Mouse (Mus musculus): ENCODE measurements around the gene Stn1. TPM values are rescaled to one million over a fixed set of nuclear protein-coding genes. Genes with fewer than 3 reads are reported as not detected.

Gene Stn1
- polyA plus RNA-seq, 2 experiments: 39.1 to 53.6 TPM

GRCm38 (mm10) chr19:47456021-47456420 is 81.3 kb downstream of the Stn1 start:
- DNase-seq (ENCODE audit: low spot score) (no peak), ATAC-seq (ENCODE audit: low FRiP score, low read depth) (no peak)
- no peak for TF ChIP-seq POLR2A (IDR thresholded peaks at IDR 0.05; ENCODE audit: borderline replicate concordance, extremely low read depth, insufficient read depth, insufficient read length)
- no peaks in the 10 kb centered on the region for H3K9me3 ChIP-seq (ENCODE audit: control insufficient read depth, low read length)
- no peak overlapping the region for H3K9ac ChIP-seq (ENCODE audit: low read depth, low read length, severe bottlenecking)
- H3K27ac ChIP-seq (replicated peaks; ENCODE audit: low read depth, low read length): no peak overlapping the region
- WGBS: 59% methylated on average over 6 of the region's 6 CpGs
- no peak overlapping the region for H3K4me3 ChIP-seq (replicated peaks; ENCODE audit: low read length)
- no peaks in the 10 kb centered on the region for H3K36me3 ChIP-seq (ENCODE audit: control insufficient read depth, insufficient read depth, low read length)
- H3K4me2 ChIP-seq (replicated peaks; ENCODE audit: low read depth, low read length, severe bottlenecking): no peak overlapping the region
- no peaks in the 10 kb centered on the region for H3K27me3 ChIP-seq (ENCODE audit: control insufficient read depth, insufficient read depth, low read length)
- H3K4me1 ChIP-seq (ENCODE audit: control insufficient read depth, insufficient read depth, low read length): peaks cover 37% of the 10 kb centered on the region

- ATAC-seq (ENCODE audit: low FRiP score, low read depth) (no peak), DNase-seq (ENCODE audit: low spot score) (no peak)
- Histone ChIP-seq H3K9ac (ENCODE audit: low read depth, low read length, severe bottlenecking) (no peak overlapping the region), H3K4me3 (replicated peaks; ENCODE audit: low read length) (no peak overlapping the region), H3K36me3 (ENCODE audit: control insufficient read depth, insufficient read depth, low read length) (no peaks in the 10 kb centered on the region), H3K27me3 (ENCODE audit: control insufficient read depth, insufficient read depth, low read length) (no peaks in the 10 kb centered on the region), H3K27ac (replicated peaks; ENCODE audit: low read depth, low read length) (no peak overlapping the region), H3K9me3 (ENCODE audit: control insufficient read depth, low read length) (no peaks in the 10 kb centered on the region), H3K4me1 (ENCODE audit: control insufficient read depth, insufficient read depth, low read length) (peaks cover 45% of the 10 kb centered on the region), H3K4me2 (replicated peaks; ENCODE audit: low read depth, low read length, severe bottlenecking) (no peak overlapping the region)
- 78% methylated on average over 15 of the region's 15 CpGs for WGBS
- TF ChIP-seq POLR2A (IDR thresholded peaks at IDR 0.05; ENCODE audit: borderline replicate concordance, extremely low read depth, insufficient read depth, insufficient read length): no peak
Observed at GRCm38 (mm10) chr19:47455001-47455755, 82.1 kb downstream of the Stn1 start.

- Histone ChIP-seq H3K36me3 (ENCODE audit: control insufficient read depth, insufficient read depth, low read length) (no peaks in the 10 kb centered on the region), H3K4me3 (replicated peaks; ENCODE audit: low read length) (no peak overlapping the region), H3K27ac (replicated peaks; ENCODE audit: low read depth, low read length) (0 out of 2 replicates have a peak overlapping the region, but pooled peaks have one; percentile 13), H3K9ac (ENCODE audit: low read depth, low read length, severe bottlenecking) (no peak overlapping the region), H3K4me2 (replicated peaks; ENCODE audit: low read depth, low read length, severe bottlenecking) (no peak overlapping the region), H3K27me3 (ENCODE audit: control insufficient read depth, insufficient read depth, low read length) (no peaks in the 10 kb centered on the region), H3K4me1 (ENCODE audit: control insufficient read depth, insufficient read depth, low read length) (peaks cover 47% of the 10 kb centered on the region), H3K9me3 (ENCODE audit: control insufficient read depth, low read length) (no peaks in the 10 kb centered on the region)
- 54% methylated on average over 11 of the region's 11 CpGs for WGBS
- no peak for TF ChIP-seq POLR2A (IDR thresholded peaks at IDR 0.05; ENCODE audit: borderline replicate concordance, extremely low read depth, insufficient read depth, insufficient read length)
- no peak for ATAC-seq (ENCODE audit: low FRiP score, low read depth)
- no peak for DNase-seq (ENCODE audit: low spot score)
Observed at GRCm38 (mm10) chr19:47454167-47455000, 82.9 kb downstream of the Stn1 start.

GRCm38 (mm10) chr19:47453352-47453751 is 84.0 kb downstream of the Stn1 start:
- no peak for ATAC-seq (ENCODE audit: low FRiP score, low read depth)
- Histone ChIP-seq H3K9me3 (ENCODE audit: control insufficient read depth, low read length) (no peaks in the 10 kb centered on the region), H3K27me3 (ENCODE audit: control insufficient read depth, insufficient read depth, low read length) (no peaks in the 10 kb centered on the region), H3K4me1 (ENCODE audit: control insufficient read depth, insufficient read depth, low read length) (peaks cover 41% of the 10 kb centered on the region), H3K9ac (ENCODE audit: low read depth, low read length, severe bottlenecking) (no peak overlapping the region), H3K36me3 (ENCODE audit: control insufficient read depth, insufficient read depth, low read length) (no peaks in the 10 kb centered on the region), H3K27ac (replicated peaks; ENCODE audit: low read depth, low read length) (no peak overlapping the region), H3K4me3 (replicated peaks; ENCODE audit: low read length) (no peak overlapping the region), H3K4me2 (replicated peaks; ENCODE audit: low read depth, low read length, severe bottlenecking) (no peak overlapping the region)
- TF ChIP-seq POLR2A (IDR thresholded peaks at IDR 0.05; ENCODE audit: borderline replicate concordance, extremely low read depth, insufficient read depth, insufficient read length): no peak
- no peak for DNase-seq (ENCODE audit: low spot score)
- WGBS: 72% methylated on average over 7 of the region's 7 CpGs

GRCm38 (mm10) chr19:47452682-47453081 is 84.6 kb downstream of the Stn1 start:
- ATAC-seq (ENCODE audit: low FRiP score, low read depth) (no peak), DNase-seq (ENCODE audit: low spot score) (no peak)
- H3K4me1 ChIP-seq (ENCODE audit: control insufficient read depth, insufficient read depth, low read length): peaks cover 41% of the 10 kb centered on the region
- no peaks in the 10 kb centered on the region for H3K9me3 ChIP-seq (ENCODE audit: control insufficient read depth, low read length)
- no peak for TF ChIP-seq POLR2A (IDR thresholded peaks at IDR 0.05; ENCODE audit: borderline replicate concordance, extremely low read depth, insufficient read depth, insufficient read length)
- no peak overlapping the region for H3K4me2 ChIP-seq (replicated peaks; ENCODE audit: low read depth, low read length, severe bottlenecking)
- no peaks in the 10 kb centered on the region for H3K27me3 ChIP-seq (ENCODE audit: control insufficient read depth, insufficient read depth, low read length)
- no peak overlapping the region for H3K27ac ChIP-seq (replicated peaks; ENCODE audit: low read depth, low read length)
- no peaks in the 10 kb centered on the region for H3K36me3 ChIP-seq (ENCODE audit: control insufficient read depth, insufficient read depth, low read length)
- H3K9ac ChIP-seq (ENCODE audit: low read depth, low read length, severe bottlenecking): no peak overlapping the region
- no peak overlapping the region for H3K4me3 ChIP-seq (replicated peaks; ENCODE audit: low read length)
- 87% methylated on average over 10 of the region's 10 CpGs for WGBS
